Mouse (Mus musculus): ENCODE measurements around the gene Ak1. TPM values are rescaled to one million over a fixed set of nuclear protein-coding genes. Genes with fewer than 3 reads are reported as not detected.

The Ak1 gene
- total RNA-seq, 2 experiments from 2014 or later = 3.3 TPM; not detected in 1

DNA sequence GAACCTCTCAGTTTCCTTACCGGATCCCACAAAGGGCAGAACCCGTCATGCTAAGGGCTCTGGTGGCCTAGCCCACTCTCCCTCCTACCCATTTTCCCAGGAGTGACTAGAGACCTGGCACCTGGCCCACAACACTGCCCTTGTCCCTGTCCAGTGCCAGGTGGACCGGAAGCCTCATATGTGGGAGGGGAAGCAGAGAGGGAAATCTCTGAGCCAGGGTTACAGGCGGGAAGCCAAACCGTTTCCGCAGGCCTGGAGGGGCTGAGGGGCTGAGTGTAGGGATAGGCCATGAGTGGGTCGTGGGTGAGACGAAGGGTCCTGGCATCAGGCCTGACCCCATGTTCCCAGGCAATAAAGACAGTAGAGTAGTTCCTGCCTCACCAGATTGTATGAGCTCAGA lies 23.1 kb upstream of the Ak1 start:
- no peak for ATAC-seq (replicated peaks; ENCODE audit: poor library complexity, severe bottlenecking)

DNA sequence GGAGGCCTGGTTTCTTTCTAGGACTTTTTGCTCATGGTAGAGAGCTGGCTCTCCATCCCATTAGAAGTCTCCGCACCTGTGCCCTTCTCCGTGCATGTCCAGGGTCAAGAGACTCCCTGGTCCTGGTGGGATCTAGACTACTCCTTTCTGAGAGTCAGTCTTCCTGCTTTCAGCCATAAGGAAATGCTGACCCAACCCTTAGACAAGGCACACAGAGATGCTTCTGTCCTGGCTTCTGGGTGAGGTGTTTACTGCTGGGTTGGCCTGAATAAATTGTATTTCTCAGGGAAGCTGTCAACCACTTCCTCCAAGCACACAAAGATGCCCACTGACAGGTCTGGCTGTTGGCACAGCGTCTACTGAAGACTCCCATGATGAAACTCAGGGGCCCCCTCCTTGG lies 22.1 kb upstream of the Ak1 start, which contains the start of gene St6galnac6:
TSS of gene St6galnac6 (plus strand) at position 301 of the 400 bp plus-strand sequence.
- no peak for ATAC-seq (replicated peaks; ENCODE audit: poor library complexity, severe bottlenecking)

DNA sequence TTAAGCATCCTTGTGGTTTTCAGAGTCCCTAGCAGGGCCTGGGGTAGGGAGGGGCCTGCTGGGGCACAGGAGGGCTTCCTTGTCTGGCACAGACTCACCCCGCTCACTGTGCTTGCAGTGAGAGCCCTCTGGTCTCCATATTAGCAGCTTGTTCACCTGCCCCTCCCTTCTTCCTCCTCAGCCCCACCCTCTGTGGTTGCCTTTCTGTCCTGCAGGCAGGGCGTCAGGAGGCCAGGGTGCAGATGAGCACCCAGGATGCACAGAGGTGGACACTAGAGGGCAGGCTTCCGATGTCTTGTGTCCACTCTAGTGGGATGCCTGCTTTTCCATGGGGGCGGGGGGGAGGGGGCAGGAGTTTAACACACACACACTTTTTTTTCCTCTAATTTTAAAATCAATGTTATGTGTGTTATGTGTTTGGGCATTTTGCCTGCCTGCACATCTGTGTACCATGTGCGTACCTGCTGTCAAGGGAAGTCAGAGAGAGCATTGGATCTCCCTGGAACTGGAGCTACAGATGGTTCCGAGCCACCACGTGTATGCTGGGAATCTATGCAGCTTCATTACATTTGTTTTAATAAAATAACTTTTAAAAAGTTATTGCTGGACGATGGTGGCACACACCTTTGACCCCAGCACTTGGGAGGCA lies 20.0 kb upstream of the Ak1 start:
- ATAC-seq (replicated peaks; ENCODE audit: poor library complexity, severe bottlenecking) = peak; percentile 67

DNA sequence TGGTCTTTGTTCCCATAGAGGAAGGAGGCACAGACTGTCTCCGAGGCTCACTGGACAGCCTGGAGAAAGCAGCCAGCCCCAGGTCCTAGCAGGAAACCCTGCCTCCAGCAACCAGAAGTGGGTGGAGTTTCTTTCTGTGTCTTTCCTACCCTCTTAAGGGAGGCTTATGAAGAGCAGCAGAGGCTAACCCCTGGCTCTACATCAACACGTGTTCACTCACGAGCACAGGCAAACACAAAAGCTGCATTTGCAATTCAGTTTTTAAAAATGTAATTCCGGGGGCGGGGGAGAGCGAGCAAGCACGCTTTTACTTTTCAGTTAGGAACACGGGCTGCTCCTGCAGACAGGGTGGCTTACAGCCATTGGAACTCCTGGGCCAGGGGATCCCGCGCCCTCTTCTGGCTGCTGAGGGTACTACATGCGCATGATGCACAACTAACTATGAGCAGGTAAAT lies 18.9 kb upstream of the Ak1 start:
- peak; percentile 47 for ATAC-seq (replicated peaks; ENCODE audit: poor library complexity, severe bottlenecking)

DNA sequence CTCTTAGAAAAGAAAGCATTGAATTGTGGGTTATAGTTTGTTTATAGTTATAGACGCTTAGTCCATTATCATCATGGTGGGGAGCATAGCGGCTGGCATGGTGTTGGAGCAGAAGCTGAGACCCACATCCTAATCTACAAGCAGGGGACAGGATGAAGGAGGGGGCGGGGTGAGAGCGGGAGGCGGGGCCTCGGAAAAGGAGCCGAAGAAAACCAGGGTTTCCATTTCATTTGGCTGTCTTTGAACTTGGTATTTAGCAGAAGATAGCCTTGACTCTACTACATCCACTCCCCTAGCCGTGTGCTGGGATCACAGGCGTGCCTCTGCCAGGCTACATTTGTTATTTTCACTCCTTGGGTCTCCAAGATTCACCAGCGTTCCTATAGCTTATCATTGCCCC lies 16.9 kb upstream of the Ak1 start:
- no peak for ATAC-seq (replicated peaks; ENCODE audit: poor library complexity, severe bottlenecking)

DNA sequence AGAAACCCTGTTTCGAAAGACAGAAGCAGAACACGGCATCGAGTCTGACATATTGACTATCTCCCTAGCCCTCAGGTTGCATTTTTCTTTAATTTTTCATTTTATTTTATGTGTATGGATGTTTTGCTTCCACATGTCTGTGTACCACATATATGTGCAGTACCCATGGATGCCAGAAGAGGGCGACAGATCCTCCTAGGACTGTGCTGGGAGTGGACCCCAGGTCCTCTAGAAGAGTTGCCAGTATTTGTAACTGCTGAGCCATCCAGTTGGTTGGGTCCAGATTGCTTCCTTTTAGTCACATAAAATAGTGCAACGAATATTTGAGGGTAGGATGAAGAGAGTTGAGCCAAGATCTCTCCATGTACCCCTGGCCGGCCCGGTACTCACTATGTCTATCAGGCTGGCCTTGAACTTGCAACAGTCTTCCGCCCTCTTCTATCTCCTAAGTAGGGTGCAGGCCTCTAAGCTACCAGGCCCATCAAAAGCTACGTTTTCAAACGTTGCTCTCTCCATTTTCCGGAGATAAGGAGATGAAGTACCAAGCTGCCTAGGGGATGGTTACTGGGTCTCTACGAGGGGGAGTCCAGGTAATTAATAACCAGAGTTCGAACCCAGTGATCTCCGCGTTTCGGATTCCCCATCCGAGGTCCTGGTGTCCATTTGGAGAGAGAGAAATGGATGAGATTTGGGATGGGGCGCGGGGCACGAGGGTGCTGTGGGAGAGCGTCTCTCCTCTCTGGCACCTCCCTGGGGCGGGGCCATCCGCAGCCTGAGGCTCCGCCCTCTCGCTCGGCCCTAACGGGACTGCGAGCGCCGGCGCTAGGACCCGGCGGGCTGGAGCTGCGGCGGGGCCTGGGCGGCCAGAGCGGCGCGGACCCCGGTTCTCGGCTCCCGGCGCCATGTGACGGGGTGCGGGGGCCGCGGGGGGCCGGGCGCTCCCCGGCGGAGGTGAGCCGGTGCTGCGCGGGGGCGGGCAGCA lies 15.1 kb upstream of the Ak1 start:
- peak; percentile 40 for ATAC-seq (replicated peaks; ENCODE audit: poor library complexity, severe bottlenecking)

DNA sequence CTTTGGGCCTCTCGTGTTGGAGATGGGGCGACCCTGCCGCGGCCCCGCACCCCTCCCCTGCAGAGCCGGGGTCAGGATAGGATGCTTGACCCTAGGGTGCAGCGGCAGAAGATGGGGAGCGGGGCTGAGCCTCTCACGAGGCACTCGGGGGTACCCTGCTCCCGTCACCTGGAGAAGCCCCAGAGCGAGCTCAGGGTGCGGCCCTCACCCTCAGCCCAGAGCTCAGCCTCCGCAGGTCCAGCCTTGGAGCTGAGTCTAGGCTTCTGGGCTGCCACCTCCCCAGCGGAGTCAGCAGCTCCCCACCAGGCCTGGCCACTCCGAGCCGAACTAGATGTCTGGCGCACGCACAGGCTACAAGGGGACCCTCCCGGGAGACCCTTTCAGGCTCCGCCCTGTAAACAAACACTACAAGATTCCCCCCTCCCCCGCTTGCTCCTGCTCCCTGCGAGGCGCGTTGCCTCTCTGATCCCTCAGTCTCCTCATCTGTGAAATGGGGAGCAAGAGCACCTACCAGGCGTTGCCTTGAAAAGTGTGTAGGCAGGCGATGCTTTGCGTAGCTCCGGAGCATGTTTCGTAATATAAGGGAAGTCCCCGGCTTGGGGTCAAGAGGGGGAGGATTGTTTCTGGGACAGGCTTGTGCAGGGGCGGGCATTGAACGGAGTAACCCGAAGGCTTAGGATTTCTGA lies 14.2 kb upstream of the Ak1 start:
- ATAC-seq (replicated peaks; ENCODE audit: poor library complexity, severe bottlenecking) = peak; percentile 46

DNA sequence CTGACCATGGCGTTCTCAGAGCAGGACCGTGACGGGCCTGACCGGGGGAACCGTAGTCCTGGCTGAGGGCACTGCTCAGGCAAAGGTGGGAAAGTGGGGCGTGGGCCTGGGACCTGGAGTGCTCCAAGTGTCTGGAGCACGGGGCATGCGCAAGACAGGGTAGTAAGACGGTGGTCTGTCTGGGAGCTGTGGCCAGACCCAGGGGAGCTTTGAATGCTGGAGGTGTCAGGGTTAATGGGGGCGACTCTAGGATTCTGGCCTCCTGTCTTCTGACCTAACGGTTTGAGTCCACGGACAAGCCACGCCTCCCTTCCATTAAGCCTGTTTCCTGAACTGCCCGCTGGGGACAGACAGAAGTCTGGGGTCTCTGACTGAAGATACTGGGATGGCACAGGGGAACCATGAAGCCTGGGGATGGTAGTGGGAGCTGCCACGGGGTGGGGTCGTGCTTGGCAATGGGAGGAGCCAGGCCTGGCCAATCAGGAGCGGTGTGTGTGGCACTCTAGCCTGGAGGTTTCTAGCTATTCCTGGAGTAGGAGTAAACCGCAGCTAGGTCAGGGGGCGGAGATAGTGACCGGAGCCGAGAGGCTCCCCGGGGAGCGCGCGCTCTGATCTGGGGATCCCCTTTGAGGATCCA lies 13.3 kb upstream of the Ak1 start:
- ATAC-seq (replicated peaks; ENCODE audit: poor library complexity, severe bottlenecking) = peak; percentile 68

DNA sequence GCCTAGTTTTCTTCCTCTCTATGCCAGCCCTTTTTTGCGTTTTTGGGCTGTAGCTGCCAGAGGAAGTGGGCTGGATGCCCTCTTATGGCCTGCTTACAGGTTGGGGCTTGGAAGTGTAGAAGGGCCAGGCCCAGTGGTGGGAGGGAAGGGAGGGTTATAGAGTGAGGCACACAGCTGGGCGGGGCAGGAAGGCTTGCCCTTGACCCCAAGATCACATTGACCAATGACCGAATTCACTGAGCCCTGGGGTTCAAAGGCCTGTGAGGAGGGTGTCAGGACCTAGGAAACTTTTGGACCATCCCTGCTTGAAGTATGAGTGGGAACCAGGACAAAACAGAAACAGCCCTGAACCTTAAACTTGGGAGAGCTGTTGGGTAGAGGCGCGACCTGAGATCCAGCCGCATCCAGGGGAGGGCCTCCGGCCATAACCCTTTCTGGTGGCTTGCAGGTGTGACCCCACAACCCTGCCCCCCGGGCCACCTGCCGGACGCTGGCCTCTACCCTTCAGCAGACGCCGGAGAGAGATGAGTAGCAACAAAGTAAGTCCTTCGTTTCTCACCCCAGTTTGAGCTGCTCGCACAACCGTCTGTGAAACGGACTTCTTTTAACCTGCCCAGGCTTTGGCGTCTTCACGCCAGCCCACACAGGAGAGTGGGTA lies 12.7 kb upstream of the Ak1 start:
- peak; percentile 29; the same call in 1 of the 2 replicates for ATAC-seq (replicated peaks; ENCODE audit: poor library complexity, severe bottlenecking)

DNA sequence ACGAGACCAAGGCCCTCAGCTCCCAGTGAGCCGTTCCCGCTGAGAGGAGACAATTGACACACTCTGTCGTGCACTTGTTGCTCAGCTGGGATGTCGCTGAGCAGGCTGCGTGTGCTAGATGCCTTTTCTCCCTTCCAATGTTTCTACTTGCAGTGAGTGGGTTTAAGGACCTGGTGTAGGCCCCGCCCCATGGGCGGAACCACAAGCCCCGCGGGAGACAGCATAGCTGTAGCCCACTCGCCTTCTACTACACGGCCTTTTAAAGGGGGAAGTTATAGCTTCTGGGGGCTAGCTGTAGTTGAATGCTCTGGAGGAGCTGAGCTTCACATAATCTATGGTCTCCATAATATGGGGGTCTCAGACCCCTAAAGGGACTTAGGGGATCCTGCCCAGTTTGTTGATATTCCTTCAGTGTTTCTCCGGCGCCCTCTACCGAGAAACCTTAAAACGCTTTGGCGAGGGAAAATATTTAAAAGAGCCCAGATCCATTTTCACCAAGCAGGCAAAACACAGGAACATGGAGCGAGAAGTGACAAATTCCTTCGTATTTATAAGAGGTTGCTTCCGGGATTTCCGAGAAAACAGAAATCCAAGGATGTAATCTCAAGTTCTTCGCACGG lies 10.8 kb upstream of the Ak1 start:
- 0 out of 2 replicates have a peak, but pooled peaks have one; percentile 10 for ATAC-seq (replicated peaks; ENCODE audit: poor library complexity, severe bottlenecking)

DNA sequence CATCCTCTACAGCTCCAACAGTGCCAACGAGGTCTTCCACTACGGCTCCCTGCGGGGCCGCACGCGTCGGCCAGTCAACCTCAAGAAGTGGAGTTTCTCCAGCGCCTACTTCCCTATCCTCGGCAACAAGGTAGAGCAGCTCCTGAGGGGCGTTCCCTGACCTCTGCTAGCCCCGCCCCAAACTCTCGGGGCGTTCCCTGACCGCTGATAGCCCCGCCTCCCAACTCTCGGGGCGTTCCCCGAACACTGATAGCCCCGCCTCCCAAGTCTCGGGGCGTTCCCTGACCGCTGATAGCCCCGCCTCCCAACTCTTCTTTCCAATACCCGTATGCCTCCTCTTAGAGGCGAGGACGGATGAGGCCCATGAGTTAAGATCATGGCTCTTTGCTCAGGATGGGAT lies 9.3 kb upstream of the Ak1 start:
- no peak for ATAC-seq (replicated peaks; ENCODE audit: poor library complexity, severe bottlenecking)

DNA sequence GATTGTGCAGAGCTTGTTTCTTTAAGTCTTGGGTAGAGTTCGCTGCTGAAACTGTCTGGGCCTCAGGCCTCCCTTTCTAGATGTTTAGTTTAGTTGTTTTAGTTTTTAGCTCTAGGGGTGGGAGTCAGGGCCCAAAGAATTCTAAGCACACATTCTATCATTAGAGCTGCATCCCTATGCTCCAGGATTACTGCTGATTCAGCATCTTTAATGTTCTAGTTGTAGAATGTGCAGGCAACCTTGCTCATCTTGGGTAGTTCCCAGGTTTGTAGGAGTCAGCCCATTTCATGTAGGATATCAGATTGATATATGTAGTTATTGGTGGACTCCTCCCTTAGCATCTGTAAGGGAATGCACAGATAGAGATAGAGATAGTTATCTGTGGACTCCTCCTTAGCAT lies 4.4 kb upstream of the Ak1 start:
- ATAC-seq (replicated peaks; ENCODE audit: poor library complexity, severe bottlenecking) = no peak

DNA sequence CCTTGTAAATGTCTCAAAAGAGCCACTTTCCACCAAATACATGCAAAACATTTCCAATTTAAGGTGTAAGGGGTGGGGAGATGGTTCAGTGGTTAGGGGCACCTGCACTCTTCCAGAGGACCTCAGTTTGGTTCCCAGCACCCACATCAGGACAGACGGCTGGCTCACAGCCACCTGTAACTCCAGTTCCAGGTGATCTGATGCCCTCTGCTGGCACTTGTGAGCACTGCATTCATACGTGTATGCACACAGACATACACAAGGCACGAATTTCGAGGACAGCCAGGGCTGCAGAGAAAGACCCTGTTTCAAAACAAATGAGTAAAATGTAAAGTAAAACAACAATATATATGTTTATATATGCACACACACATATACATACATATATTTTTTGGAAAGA lies 4.0 kb upstream of the Ak1 start:
- no peak for ATAC-seq (replicated peaks; ENCODE audit: poor library complexity, severe bottlenecking)

DNA sequence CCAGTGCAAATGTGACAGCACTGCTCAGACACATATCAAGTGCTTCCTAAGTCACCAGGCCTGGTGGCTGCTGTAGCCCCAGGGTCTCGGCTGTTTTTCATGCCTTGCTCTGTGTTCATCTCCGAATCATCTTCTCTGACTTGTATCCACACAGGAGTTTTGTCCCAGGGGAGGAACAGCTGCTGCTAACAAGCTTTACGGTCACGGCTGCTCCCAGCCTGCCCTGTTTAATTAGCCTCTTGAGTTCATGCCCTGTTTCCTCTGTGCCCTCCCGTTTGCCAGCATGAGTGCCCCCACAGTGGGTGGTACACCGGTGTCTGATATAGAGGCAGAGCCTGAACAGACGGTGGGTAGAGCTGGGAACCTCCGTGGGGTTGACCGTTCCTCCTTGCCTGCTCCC lies 3.5 kb upstream of the Ak1 start:
- no peak for ATAC-seq (replicated peaks; ENCODE audit: poor library complexity, severe bottlenecking)

DNA sequence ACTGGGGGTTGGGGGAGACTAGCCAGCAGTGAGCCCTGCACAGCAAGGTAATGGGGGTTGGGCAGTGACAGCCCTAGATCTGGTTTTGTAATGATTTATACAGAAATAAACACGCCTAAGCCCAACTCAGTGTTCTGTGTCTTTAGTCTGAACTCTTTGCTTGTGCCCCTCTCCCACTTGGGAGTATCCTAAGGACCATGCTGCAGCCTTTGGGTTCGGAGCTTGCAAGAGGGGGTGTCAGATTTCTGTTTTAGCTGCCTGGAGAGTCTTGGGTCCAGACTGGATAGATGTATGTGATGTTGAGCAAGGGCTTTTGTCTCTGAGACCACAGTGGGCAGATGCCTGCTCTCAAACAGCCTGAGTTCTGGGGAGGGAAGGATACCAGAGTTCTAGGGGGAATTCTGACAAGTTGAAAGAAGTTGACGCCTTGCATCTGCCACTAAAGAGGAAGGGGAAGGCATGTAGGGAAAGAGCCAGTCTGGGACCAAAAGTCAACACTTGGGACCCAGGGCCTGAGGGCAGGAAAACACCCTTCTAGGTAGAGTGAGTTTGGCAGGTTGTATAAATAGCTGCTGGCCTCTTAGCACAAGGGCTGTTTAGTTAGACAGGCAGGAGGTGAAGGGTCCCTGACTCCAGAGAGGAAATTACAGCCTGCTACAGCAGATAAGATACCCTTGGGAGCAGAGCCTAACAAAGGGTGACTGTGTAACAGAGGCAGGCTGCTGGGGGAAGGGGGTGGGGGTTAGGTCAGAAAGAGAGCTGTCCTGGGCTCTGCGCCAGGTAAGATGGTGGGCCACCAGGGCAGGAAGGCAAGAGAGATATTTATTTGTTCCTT lies 659 bp upstream of the Ak1 start:
- ATAC-seq (replicated peaks; ENCODE audit: poor library complexity, severe bottlenecking) = no peak

DNA sequence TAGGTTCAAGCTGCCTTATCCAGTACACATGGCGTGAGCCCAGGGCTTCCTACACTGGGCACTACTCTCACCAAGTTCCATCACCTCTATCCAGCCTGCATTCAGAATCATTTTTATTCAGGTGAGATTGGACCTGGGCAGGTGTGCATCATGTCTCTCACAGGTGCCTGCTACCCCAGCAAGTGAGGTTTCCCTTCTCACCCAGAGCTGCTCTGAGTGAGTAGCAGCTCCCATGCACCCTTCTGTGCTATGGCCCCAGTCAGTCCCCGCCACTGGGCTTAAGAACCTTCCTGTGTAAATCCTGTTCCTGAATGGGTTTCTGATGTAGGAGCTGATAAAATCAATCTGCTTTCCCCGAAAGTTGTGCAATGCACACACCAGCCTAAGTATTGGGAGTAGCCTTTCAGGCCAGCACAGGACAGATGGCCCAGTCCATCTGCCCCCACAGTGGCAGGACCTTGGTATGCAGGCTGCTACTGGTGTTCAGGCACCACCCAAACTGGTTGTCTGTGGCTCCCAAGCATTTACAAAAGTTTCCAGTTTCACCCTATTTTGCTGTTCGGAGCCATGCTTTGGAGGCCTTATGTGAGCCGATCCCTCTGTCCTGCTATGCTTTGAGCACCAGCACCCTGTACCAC lies 2.7 kb downstream of the Ak1 start:
- ATAC-seq (replicated peaks; ENCODE audit: poor library complexity, severe bottlenecking) = no peak

DNA sequence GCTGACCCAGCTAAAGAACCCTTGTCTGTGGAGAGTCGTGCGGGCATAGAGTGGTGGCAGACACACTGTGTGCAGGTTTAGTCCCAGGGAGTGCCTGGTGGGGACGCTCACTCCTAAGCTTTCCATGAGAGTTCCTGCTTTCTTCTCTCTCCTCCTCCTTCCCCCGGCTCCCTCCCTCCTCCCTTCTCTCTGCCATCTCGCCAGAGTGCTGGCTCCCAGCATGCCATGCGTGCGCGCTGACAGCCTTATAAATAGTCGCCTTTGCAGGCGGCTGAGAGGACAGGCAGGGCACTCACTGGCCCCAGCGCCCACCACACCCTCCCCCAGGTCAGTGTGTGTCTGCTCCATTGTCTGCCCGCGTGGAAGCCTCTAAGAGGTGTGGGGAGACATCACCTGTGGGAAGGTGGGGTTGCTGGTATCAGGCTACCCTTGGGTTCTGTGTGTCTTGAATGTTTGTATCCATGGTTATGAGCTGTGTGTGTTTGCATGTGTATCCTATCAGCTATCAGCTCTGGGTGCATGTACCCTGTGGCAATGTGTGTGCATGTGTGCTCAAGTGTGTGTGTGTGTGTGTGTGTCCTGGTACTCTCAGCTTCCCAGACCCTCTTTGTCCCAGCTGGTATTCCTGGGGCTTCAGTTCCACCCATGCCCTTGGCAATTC lies 3.8 kb downstream of the Ak1 start:
- ATAC-seq (replicated peaks; ENCODE audit: poor library complexity, severe bottlenecking) = peak; percentile 31
